8 mouse cellular contexts compared by ENCODE assay signal in genomic region chr11:4219317-4219751, GRCm38 (mm10). TPM values are rescaled to one million over a fixed set of nuclear protein-coding genes. Genes with fewer than 3 reads are reported as not detected.
DNase-seq lines count a peak whose midpoint lies in the region; ATAC-seq and TF ChIP-seq lines count a peak whose summit lies in the region.

No protein-coding gene starts in this region.

- H3K27me3 ChIP-seq in intestine, postnatal 0 days (replicated peaks; ENCODE audit: control insufficient read depth, insufficient read depth, low read length): no peaks in the 10 kb centered on the region
- H3K27me3 ChIP-seq in neural tube, embryonic 11.5 days (ENCODE audit: control insufficient read depth, insufficient read depth, low read length): peaks cover 12% of the 10 kb centered on the region

- no peaks in the 10 kb centered on the region for H3K9me3 ChIP-seq in intestine, postnatal 0 days (ENCODE audit: control insufficient read depth)
- peaks cover 4% of the 10 kb centered on the region; the same call in 1 of the 2 replicates for H3K9me3 ChIP-seq in neural tube, embryonic 11.5 days (ENCODE audit: control insufficient read depth, low read length)

- H3K27ac ChIP-seq in intestine, postnatal 0 days (ENCODE audit: low read depth, low read length): no peak overlapping the region
- H3K27ac ChIP-seq in neural tube, embryonic 11.5 days (ENCODE audit: low read depth, low read length): no peak overlapping the region

- 13% methylated on average over 2 of the region's 2 CpGs for WGBS in intestine, postnatal 0 days
- WGBS in neural tube, embryonic 11.5 days: 20% methylated on average over 2 of the region's 2 CpGs

- 0 out of 2 replicates have a peak, but pooled peaks cover 2% of the 10 kb centered on the region for H3K4me1 ChIP-seq in intestine, postnatal 0 days (replicated peaks; ENCODE audit: control insufficient read depth, insufficient read depth, low read length)
- H3K4me1 ChIP-seq in neural tube, embryonic 11.5 days (ENCODE audit: control insufficient read depth, insufficient read depth, low read length): 0 out of 2 replicates have a peak, but pooled peaks cover 7% of the 10 kb centered on the region

- H3K9ac ChIP-seq in intestine, postnatal 0 days (ENCODE audit: low read depth, low read length): no peak overlapping the region
- no peak overlapping the region for H3K9ac ChIP-seq in neural tube, embryonic 11.5 days (ENCODE audit: low read length)

- peaks cover 15% of the 10 kb centered on the region for H3K36me3 ChIP-seq in intestine, postnatal 0 days (ENCODE audit: control insufficient read depth, insufficient read depth)
- 0 out of 2 replicates have a peak, but pooled peaks cover 3% of the 10 kb centered on the region for H3K36me3 ChIP-seq in neural tube, embryonic 11.5 days (ENCODE audit: control insufficient read depth, insufficient read depth, low read length)

- no peak for ATAC-seq in intestine, postnatal 0 days
- ATAC-seq in neural tube, embryonic 11.5 days (ENCODE audit: insufficient read depth, low FRiP score, low TSS enrichment): no peak
- no peak for ATAC-seq in activated CD4-positive, CD25-positive, alpha-beta regulatory T cell, adult 4 months

- intact Hi-C loops in left cerebral cortex, postnatal 36 days (cut with DNase I): loop anchor here (1.0 kb wide), 1 partner anchor 84 kb away; the partner anchor contains the start of gene Rnf215

- H3K4me3 ChIP-seq in intestine, postnatal 0 days (ENCODE audit: low read depth, low read length): no peak overlapping the region
- no peak overlapping the region for H3K4me3 ChIP-seq in neural tube, embryonic 11.5 days (ENCODE audit: low read depth, low read length)

- no peak overlapping the region; the same call in 1 of the 2 replicates for H3K4me2 ChIP-seq in intestine, postnatal 0 days (replicated peaks; ENCODE audit: low read depth)
- no peak overlapping the region for H3K4me2 ChIP-seq in neural tube, embryonic 11.5 days (ENCODE audit: low read depth)

- peak; percentile 73 to 79 for DNase-seq in left cerebral cortex, adult 18-20 months (ENCODE audit: low spot score in 2 of 2)
- DNase-seq in left cerebral cortex, adult 11 months (ENCODE audit: low spot score): no peak
- peak; percentile 85 for DNase-seq in adrenal gland, postnatal 10 days
- peak; percentile 58 for DNase-seq in fat pad, adult 2 months (ENCODE audit: extremely low read depth, low read depth, low spot score)
- peak; percentile 67 to 75 for DNase-seq in left cerebral cortex, postnatal 36 days (ENCODE audit: low spot score in 2 of 2)
- peak; percentile 60 for DNase-seq in neural tube, embryonic 11.5 days (ENCODE audit: low spot score)

- TF ChIP-seq CTCF in intestine, postnatal 0 days (IDR thresholded peaks at IDR 0.05; ENCODE audit: low read depth): peak; percentile 95

RNA-seq across cellular contexts. Expression of gene Castor1, which starts 1.3 kb away (rescaled TPM):
- total RNA-seq in left cerebral cortex, adult 18-20 months (2021): 1 to 10 TPM; 3.1 to 3.2 TPM
- total RNA-seq in adrenal gland, postnatal 10 days (2021): 1 to 10 TPM; 5.6 to 8.3 TPM
- 10.3 and 14.7 TPM in 2 replicates for polyA plus RNA-seq in intestine, postnatal 0 days (2015; fragmentation: Nextera tagmentation; extraction: Ambion mirVana)
- 1 to 10 TPM; 4.3 to 5.3 TPM for total RNA-seq in left cerebral cortex, postnatal 36 days (2021)
- 1.9 and 2.1 TPM in 2 replicates for polyA plus RNA-seq in neural tube, embryonic 11.5 days (2014; fragmentation: Nextera tagmentation; extraction: Ambion mirVana)
- 10 to 100 TPM; 37.5 to 42.0 TPM for polyA plus RNA-seq in activated CD4-positive, CD25-positive, alpha-beta regulatory T cell, adult 4 months (2017; shearing (Covaris generic))

RNA-seq across cellular contexts. Expression of gene Osm, which starts 16.9 kb away (rescaled TPM):
- total RNA-seq in left cerebral cortex, adult 18-20 months (2021): under 1 TPM in 1 of 2 experiments, not detected in 1; 0.19 TPM
- under 1 TPM in 1 of 2 experiments, not detected in 1; 0.18 TPM for total RNA-seq in adrenal gland, postnatal 10 days (2021)
- polyA plus RNA-seq in intestine, postnatal 0 days (2015; fragmentation: Nextera tagmentation; extraction: Ambion mirVana): 0.08 and 0.20 TPM in 2 replicates
- total RNA-seq in left cerebral cortex, postnatal 36 days (2021): not detected
- not detected in 2 replicates for polyA plus RNA-seq in neural tube, embryonic 11.5 days (2014; fragmentation: Nextera tagmentation; extraction: Ambion mirVana)
- 10 to 100 TPM; 18.0 to 19.8 TPM for polyA plus RNA-seq in activated CD4-positive, CD25-positive, alpha-beta regulatory T cell, adult 4 months (2017; shearing (Covaris generic))

RNA-seq across cellular contexts. Expression of gene Tbc1d10a, which starts 32.7 kb away (rescaled TPM):
- 10 to 100 TPM; 30.5 to 30.7 TPM for total RNA-seq in left cerebral cortex, adult 18-20 months (2021)
- 10 to 100 TPM; 15.1 to 16.4 TPM for total RNA-seq in adrenal gland, postnatal 10 days (2021)
- 37.2 and 40.8 TPM in 2 replicates for polyA plus RNA-seq in intestine, postnatal 0 days (2015; fragmentation: Nextera tagmentation; extraction: Ambion mirVana)
- total RNA-seq in left cerebral cortex, postnatal 36 days (2021): 10 to 100 TPM; 32.7 to 36.2 TPM
- 20.5 and 22.1 TPM in 2 replicates for polyA plus RNA-seq in neural tube, embryonic 11.5 days (2014; fragmentation: Nextera tagmentation; extraction: Ambion mirVana)
- polyA plus RNA-seq in activated CD4-positive, CD25-positive, alpha-beta regulatory T cell, adult 4 months (2017; shearing (Covaris generic)): 10 to 100 TPM; 23.8 to 25.6 TPM

RNA-seq across cellular contexts. Expression of gene Lif, which starts 38.0 kb away (rescaled TPM):
- 1 to 10 TPM; 1.3 to 1.6 TPM for total RNA-seq in left cerebral cortex, adult 18-20 months (2021)
- total RNA-seq in adrenal gland, postnatal 10 days (2021): under 1 TPM; 0.30 to 0.69 TPM
- 0.92 and 1.2 TPM in 2 replicates for polyA plus RNA-seq in intestine, postnatal 0 days (2015; fragmentation: Nextera tagmentation; extraction: Ambion mirVana)
- total RNA-seq in left cerebral cortex, postnatal 36 days (2021): under 1 TPM; 0.48 to 0.79 TPM
- not detected in 2 replicates for polyA plus RNA-seq in neural tube, embryonic 11.5 days (2014; fragmentation: Nextera tagmentation; extraction: Ambion mirVana)
- polyA plus RNA-seq in activated CD4-positive, CD25-positive, alpha-beta regulatory T cell, adult 4 months (2017; shearing (Covaris generic)): 1 to 10 TPM; 2.9 to 6.6 TPM

RNA-seq across cellular contexts. Expression of gene Sf3a1, which starts 59.2 kb away (rescaled TPM):
- 10 to 100 TPM; 73.1 to 74.1 TPM for total RNA-seq in left cerebral cortex, adult 18-20 months (2021)
- 10 to 100 TPM; 41.0 to 44.7 TPM for total RNA-seq in adrenal gland, postnatal 10 days (2021)
- 15.7 and 16.5 TPM in 2 replicates for polyA plus RNA-seq in intestine, postnatal 0 days (2015; fragmentation: Nextera tagmentation; extraction: Ambion mirVana)
- total RNA-seq in left cerebral cortex, postnatal 36 days (2021): 10 to 100 TPM; 61.3 to 65.3 TPM
- 88.4 and 91.1 TPM in 2 replicates for polyA plus RNA-seq in neural tube, embryonic 11.5 days (2014; fragmentation: Nextera tagmentation; extraction: Ambion mirVana)
- 10 to 100 TPM; 49.6 to 53.0 TPM for polyA plus RNA-seq in activated CD4-positive, CD25-positive, alpha-beta regulatory T cell, adult 4 months (2017; shearing (Covaris generic))
